Mouse (Mus musculus): ENCODE measurements around the gene Ushbp1. TPM values are rescaled to one million over a fixed set of nuclear protein-coding genes. Genes with fewer than 3 reads are reported as not detected.

The Ushbp1 gene
- polyA plus RNA-seq, 1 experiment from 2014 or later = 3.3 TPM

Other genes starting within 250 kb of the Ushbp1 start
- 14.1 and 14.9 TPM in 2 replicates for gene Myo9b, start 123.1 kb downstream of the Ushbp1 start, polyA plus RNA-seq (2014; fragmentation: Nextera tagmentation; extraction: Ambion mirVana)
- 54.9 and 58.0 TPM in 2 replicates for gene Haus8, start 122.9 kb downstream of the Ushbp1 start, polyA plus RNA-seq (2014; fragmentation: Nextera tagmentation; extraction: Ambion mirVana)
- 70.9 and 71.7 TPM in 2 replicates for gene Use1, start 29.0 kb downstream of the Ushbp1 start, polyA plus RNA-seq (2014; fragmentation: Nextera tagmentation; extraction: Ambion mirVana)
- gene Ocel1, start 24.5 kb downstream of the Ushbp1 start, polyA plus RNA-seq (2014; fragmentation: Nextera tagmentation; extraction: Ambion mirVana) = 2.9 and 3.3 TPM in 2 replicates
- 62.6 and 73.0 TPM in 2 replicates for gene Nr2f6, start 13.8 kb downstream of the Ushbp1 start, polyA plus RNA-seq (2014; fragmentation: Nextera tagmentation; extraction: Ambion mirVana)
- 99.0 and 99.2 TPM in 2 replicates for gene Babam1, start 1.1 kb upstream of the Ushbp1 start, polyA plus RNA-seq (2014; fragmentation: Nextera tagmentation; extraction: Ambion mirVana)
- 14.9 and 16.3 TPM in 2 replicates for gene Ankle1, start 10.2 kb upstream of the Ushbp1 start, polyA plus RNA-seq (2014; fragmentation: Nextera tagmentation; extraction: Ambion mirVana)
- 36.4 and 42.2 TPM in 2 replicates for gene Abhd8, start 67.9 kb upstream of the Ushbp1 start, polyA plus RNA-seq (2014; fragmentation: Nextera tagmentation; extraction: Ambion mirVana)
- gene Mrpl34, start 69.2 kb upstream of the Ushbp1 start, polyA plus RNA-seq (2014; fragmentation: Nextera tagmentation; extraction: Ambion mirVana) = 249 and 251 TPM in 2 replicates
- 128 and 129 TPM in 2 replicates for gene Dda1, start 73.4 kb upstream of the Ushbp1 start, polyA plus RNA-seq (2014; fragmentation: Nextera tagmentation; extraction: Ambion mirVana)
- 4.0 and 4.7 TPM in 2 replicates for gene Ano8, start 90.2 kb upstream of the Ushbp1 start, polyA plus RNA-seq (2014; fragmentation: Nextera tagmentation; extraction: Ambion mirVana)
- 4.0 and 4.6 TPM in 2 replicates for gene Gtpbp3, start 92.3 kb upstream of the Ushbp1 start, polyA plus RNA-seq (2014; fragmentation: Nextera tagmentation; extraction: Ambion mirVana)
- gene Plvap, start 116.0 kb upstream of the Ushbp1 start, polyA plus RNA-seq (2014; fragmentation: Nextera tagmentation; extraction: Ambion mirVana) = 33.7 and 34.1 TPM in 2 replicates
- gene Ccdc194, start 129.9 kb upstream of the Ushbp1 start, polyA plus RNA-seq (2014; fragmentation: Nextera tagmentation; extraction: Ambion mirVana) = 0.40 and 0.72 TPM in 2 replicates
- gene Bst2, start 141.7 kb upstream of the Ushbp1 start, polyA plus RNA-seq (2014; fragmentation: Nextera tagmentation; extraction: Ambion mirVana) = 5.0 and 6.1 TPM in 2 replicates
- 50.7 and 51.0 TPM in 2 replicates for gene Mvb12a, start 147.1 kb upstream of the Ushbp1 start, polyA plus RNA-seq (2014; fragmentation: Nextera tagmentation; extraction: Ambion mirVana)
- 0.12 and 0.14 TPM in 2 replicates for gene Tmem221, start 163.1 kb upstream of the Ushbp1 start, polyA plus RNA-seq (2014; fragmentation: Nextera tagmentation; extraction: Ambion mirVana)
- gene Nxnl1, start 170.8 kb upstream of the Ushbp1 start, polyA plus RNA-seq (2014; fragmentation: Nextera tagmentation; extraction: Ambion mirVana) = not detected in 2 replicates
- gene Slc27a1, start 173.1 kb upstream of the Ushbp1 start, polyA plus RNA-seq (2014; fragmentation: Nextera tagmentation; extraction: Ambion mirVana) = 8.6 and 12.4 TPM in 2 replicates
- gene Pgls, start 196.4 kb upstream of the Ushbp1 start, polyA plus RNA-seq (2014; fragmentation: Nextera tagmentation; extraction: Ambion mirVana) = 224 and 234 TPM in 2 replicates
- 3.2 and 3.6 TPM in 2 replicates for gene Fam129c, start 201.8 kb upstream of the Ushbp1 start, polyA plus RNA-seq (2014; fragmentation: Nextera tagmentation; extraction: Ambion mirVana)
- 39.5 and 42.8 TPM in 2 replicates for gene Colgalt1, start 215.2 kb upstream of the Ushbp1 start, polyA plus RNA-seq (2014; fragmentation: Nextera tagmentation; extraction: Ambion mirVana)

All from midbrain, embryonic 11.5 days (tissue).